Mouse (Mus musculus) brain, embryonic 14.5 days (tissue): ENCODE measurements around the gene Nipa2.

Source experiments
- CTCF ChIP-seq: fragments of 200-500 bp; IDR thresholded peaks from 2 replicates; pipeline ENCODE4 v1.5.1; 2012; ENCODE audit warnings: inconsistent platforms, mild to moderate bottlenecking, moderate library complexity, borderline replicate concordance; ENCODE audit not compliant: insufficient read depth, insufficient read length; ENCODE audit errors: extremely low read depth
- POLR2A ChIP-seq: fragments of 200-500 bp; IDR thresholded peaks from 2 replicates; pipeline ENCODE4 v1.6.1; 2012; ENCODE audit warnings: mild to moderate bottlenecking, inconsistent platforms, borderline replicate concordance; ENCODE audit not compliant: poor library complexity, insufficient read depth, insufficient read length, severe bottlenecking; ENCODE audit errors: extremely low read depth

DNA sequence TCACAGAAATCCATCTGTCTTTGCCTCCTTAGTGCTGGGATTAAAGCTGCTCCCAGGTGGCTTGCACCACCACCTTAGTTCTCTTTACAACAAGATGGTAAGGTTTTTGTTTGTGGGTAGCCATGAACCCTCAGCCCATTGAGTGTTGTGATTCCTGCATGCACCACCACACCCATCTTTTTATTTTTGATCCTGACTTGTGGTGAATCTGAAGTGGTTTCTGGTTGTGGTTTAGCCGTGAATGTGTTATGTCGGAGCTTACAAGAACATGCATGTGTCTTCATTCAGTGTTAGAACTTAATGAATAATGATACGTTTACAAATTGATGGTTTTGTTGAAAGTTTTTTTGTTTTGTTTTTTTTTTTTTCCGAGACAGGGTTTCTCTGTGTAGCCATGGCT is 72.3 kb downstream of the Nipa2 start:
- no peak for TF ChIP-seq CTCF
- TF ChIP-seq POLR2A: no peak
